Mouse (Mus musculus): Measurements from ENCODE around the gene Adra2b.

The Adra2b gene

GRCm38 (mm10) chr2:127387521-127387920 is 24.5 kb downstream of the Adra2b start:
- DNase-seq, result no peak

GRCm38 (mm10) chr2:127390352-127390751 is 27.3 kb downstream of the Adra2b start:
- DNase-seq, result no peak

- DNase-seq, result no peak
These were observed 27.8 kb downstream of the Adra2b start for GRCm38 (mm10) chr2:127390846-127391245.

- DNase-seq, result no peak
These were observed 28.3 kb downstream of the Adra2b start for GRCm38 (mm10) chr2:127391323-127391722.

GRCm38 (mm10) chr2:127394606-127395161 is 31.7 kb downstream of the Adra2b start:
- no peak for DNase-seq

- DNase-seq, result no peak
These were observed 35.7 kb downstream of the Adra2b start for GRCm38 (mm10) chr2:127398738-127399137.

GRCm38 (mm10) chr2:127411126-127411525 is 48.1 kb downstream of the Adra2b start:
- no peak for DNase-seq

- DNase-seq, result no peak
These were observed 52.8 kb downstream of the Adra2b start for GRCm38 (mm10) chr2:127415806-127416205.

GRCm38 (mm10) chr2:127416706-127417105 is 53.7 kb downstream of the Adra2b start:
- DNase-seq, result no peak

Measured in right cerebral cortex, adult 18-20 months (tissue).